Mouse (Mus musculus): ENCODE results near the gene Fbxo10. TPM values are rescaled to one million over a fixed set of nuclear protein-coding genes. Genes with fewer than 3 reads are reported as not detected.
"Not testable (repeated sequence)": the region's sequence is repeated elsewhere in the genome, so short reads cannot be mapped to it uniquely, and the experiment has no call there.

Fbxo10 gene
- polyA plus RNA-seq, 1 experiment from 2014 or later: 11.2 TPM

- H3K9ac ChIP-seq (replicated peaks; ENCODE audit: low read length); ATAC-seq (ENCODE audit: low FRiP score, low TSS enrichment); H3K27ac ChIP-seq (replicated peaks; ENCODE audit: low read depth, low read length); H3K4me3 ChIP-seq (replicated peaks; ENCODE audit: low read depth, low read length); DNase-seq; H3K27me3 ChIP-seq (ENCODE audit: control insufficient read depth, insufficient read depth, low read length); H3K9me3 ChIP-seq (ENCODE audit: control insufficient read depth, low read length); H3K4me1 ChIP-seq (ENCODE audit: control insufficient read depth, insufficient read depth, low read length); H3K4me2 ChIP-seq (ENCODE audit: low read length): not testable (repeated sequence)
- WGBS: 79% methylated on average over 1 of the region's 1 CpGs
- peaks cover 34% of the 10 kb centered on the region for H3K36me3 ChIP-seq (ENCODE audit: control insufficient read depth, insufficient read depth, low read length)
Observed at GRCm38 (mm10) chr4:45063836-45064235, 20.6 kb downstream of the Fbxo10 start.

GRCm38 (mm10) chr4:45055451-45055850 is 29.0 kb downstream of the Fbxo10 start:
- Histone ChIP-seq H3K27me3 (ENCODE audit: control insufficient read depth, insufficient read depth, low read length) (no peaks in the 10 kb centered on the region), H3K27ac (replicated peaks; ENCODE audit: low read depth, low read length) (no peak overlapping the region), H3K36me3 (ENCODE audit: control insufficient read depth, insufficient read depth, low read length) (peaks cover 42% of the 10 kb centered on the region), H3K4me1 (ENCODE audit: control insufficient read depth, insufficient read depth, low read length) (no peaks in the 10 kb centered on the region), H3K4me2 (ENCODE audit: low read length) (no peak overlapping the region), H3K4me3 (replicated peaks; ENCODE audit: low read depth, low read length) (no peak overlapping the region), H3K9ac (replicated peaks; ENCODE audit: low read length) (no peak overlapping the region), H3K9me3 (ENCODE audit: control insufficient read depth, low read length) (no peaks in the 10 kb centered on the region)
- ATAC-seq (ENCODE audit: low FRiP score, low TSS enrichment) (no peak), DNase-seq (no peak)
- 91% methylated on average over 8 of the region's 8 CpGs for WGBS

- no peak overlapping the region for H3K9ac ChIP-seq (replicated peaks; ENCODE audit: low read length)
- ATAC-seq (ENCODE audit: low FRiP score, low TSS enrichment) (no peak), DNase-seq (peak; percentile 44)
- H3K4me2 ChIP-seq (ENCODE audit: low read length): no peak overlapping the region
- no peaks in the 10 kb centered on the region for H3K9me3 ChIP-seq (ENCODE audit: control insufficient read depth, low read length)
- no peaks in the 10 kb centered on the region for H3K4me1 ChIP-seq (ENCODE audit: control insufficient read depth, insufficient read depth, low read length)
- peaks cover 40% of the 10 kb centered on the region for H3K36me3 ChIP-seq (ENCODE audit: control insufficient read depth, insufficient read depth, low read length)
- no peak overlapping the region for H3K4me3 ChIP-seq (replicated peaks; ENCODE audit: low read depth, low read length)
- no peak overlapping the region for H3K27ac ChIP-seq (replicated peaks; ENCODE audit: low read depth, low read length)
- 55% methylated on average over 3 of the region's 3 CpGs for WGBS
- H3K27me3 ChIP-seq (ENCODE audit: control insufficient read depth, insufficient read depth, low read length): no peaks in the 10 kb centered on the region
Observed at GRCm38 (mm10) chr4:45054862-45055261, 29.5 kb downstream of the Fbxo10 start.

- Histone ChIP-seq H3K4me1 (ENCODE audit: control insufficient read depth, insufficient read depth, low read length) (no peaks in the 10 kb centered on the region), H3K36me3 (ENCODE audit: control insufficient read depth, insufficient read depth, low read length) (peaks cover 57% of the 10 kb centered on the region), H3K9ac (replicated peaks; ENCODE audit: low read length) (no peak overlapping the region), H3K9me3 (ENCODE audit: control insufficient read depth, low read length) (no peaks in the 10 kb centered on the region), H3K4me3 (replicated peaks; ENCODE audit: low read depth, low read length) (no peak overlapping the region), H3K4me2 (ENCODE audit: low read length) (no peak overlapping the region), H3K27me3 (ENCODE audit: control insufficient read depth, insufficient read depth, low read length) (no peaks in the 10 kb centered on the region), H3K27ac (replicated peaks; ENCODE audit: low read depth, low read length) (peak overlapping the region; percentile 55)
- DNase-seq: peak; percentile 28
- ATAC-seq (ENCODE audit: low FRiP score, low TSS enrichment): no peak
- WGBS: 55% methylated on average over 9 of the region's 9 CpGs
Observed at GRCm38 (mm10) chr4:45047956-45048355, 36.4 kb downstream of the Fbxo10 start.

- H3K4me3 ChIP-seq (replicated peaks; ENCODE audit: low read depth, low read length): no peak overlapping the region
- H3K9me3 ChIP-seq (ENCODE audit: control insufficient read depth, low read length): no peaks in the 10 kb centered on the region
- H3K27ac ChIP-seq (replicated peaks; ENCODE audit: low read depth, low read length): peak overlapping the region; percentile 55; the same call in 1 of the 2 replicates
- H3K36me3 ChIP-seq (ENCODE audit: control insufficient read depth, insufficient read depth, low read length): peaks cover 57% of the 10 kb centered on the region
- H3K4me1 ChIP-seq (ENCODE audit: control insufficient read depth, insufficient read depth, low read length): no peaks in the 10 kb centered on the region
- H3K4me2 ChIP-seq (ENCODE audit: low read length): no peak overlapping the region
- DNase-seq (no peak), ATAC-seq (ENCODE audit: low FRiP score, low TSS enrichment) (no peak)
- H3K9ac ChIP-seq (replicated peaks; ENCODE audit: low read length): no peak overlapping the region
- WGBS: 82% methylated on average over 9 of the region's 9 CpGs
- no peaks in the 10 kb centered on the region for H3K27me3 ChIP-seq (ENCODE audit: control insufficient read depth, insufficient read depth, low read length)
Observed at GRCm38 (mm10) chr4:45047286-45047887, 37.0 kb downstream of the Fbxo10 start.

- no peak overlapping the region for H3K4me2 ChIP-seq (ENCODE audit: low read length)
- DNase-seq: no peak
- no peak overlapping the region for H3K4me3 ChIP-seq (replicated peaks; ENCODE audit: low read depth, low read length)
- no peak overlapping the region for H3K27ac ChIP-seq (replicated peaks; ENCODE audit: low read depth, low read length)
- peaks cover 57% of the 10 kb centered on the region for H3K36me3 ChIP-seq (ENCODE audit: control insufficient read depth, insufficient read depth, low read length)
- no peaks in the 10 kb centered on the region for H3K27me3 ChIP-seq (ENCODE audit: control insufficient read depth, insufficient read depth, low read length)
- 95% methylated on average over 5 of the region's 5 CpGs for WGBS
- no peak overlapping the region for H3K9ac ChIP-seq (replicated peaks; ENCODE audit: low read length)
- H3K9me3 ChIP-seq (ENCODE audit: control insufficient read depth, low read length): no peaks in the 10 kb centered on the region
- H3K4me1 ChIP-seq (ENCODE audit: control insufficient read depth, insufficient read depth, low read length): no peaks in the 10 kb centered on the region
- no peak for ATAC-seq (ENCODE audit: low FRiP score, low TSS enrichment)
Observed at GRCm38 (mm10) chr4:45046679-45047078, 37.7 kb downstream of the Fbxo10 start.

DNA sequence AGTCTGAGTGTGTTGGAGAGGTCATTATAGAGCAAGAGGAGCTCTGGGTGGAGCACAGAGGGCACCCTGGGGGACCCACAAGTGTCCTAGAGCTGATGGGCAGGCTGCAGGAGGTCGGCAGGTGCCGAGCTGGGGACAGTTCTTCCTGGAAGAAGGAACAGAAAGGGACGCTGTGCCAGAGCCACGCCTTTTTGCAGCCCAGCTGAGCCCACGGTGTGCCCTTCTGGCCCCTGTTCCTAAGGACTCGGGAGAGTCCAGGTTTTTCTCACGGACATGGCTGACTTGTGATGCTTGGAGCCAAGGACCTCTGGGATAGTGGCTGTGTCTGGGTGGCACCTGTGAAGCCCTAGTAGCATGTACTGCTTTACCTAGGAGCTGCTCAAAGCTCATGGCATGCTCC is 43.6 kb downstream of the Fbxo10 start:
- Histone ChIP-seq H3K27me3 (ENCODE audit: control insufficient read depth, insufficient read depth, low read length) (no peaks in the 10 kb centered on the region), H3K27ac (replicated peaks; ENCODE audit: low read depth, low read length) (no peak overlapping the region), H3K4me2 (ENCODE audit: low read length) (no peak overlapping the region), H3K36me3 (ENCODE audit: control insufficient read depth, insufficient read depth, low read length) (peaks cover 57% of the 10 kb centered on the region), H3K9me3 (ENCODE audit: control insufficient read depth, low read length) (no peaks in the 10 kb centered on the region), H3K9ac (replicated peaks; ENCODE audit: low read length) (no peak overlapping the region), H3K4me1 (ENCODE audit: control insufficient read depth, insufficient read depth, low read length) (no peaks in the 10 kb centered on the region), H3K4me3 (replicated peaks; ENCODE audit: low read depth, low read length) (no peak overlapping the region)
- no peak for DNase-seq
- ATAC-seq (ENCODE audit: low FRiP score, low TSS enrichment): no peak
- WGBS: 86% methylated on average over 7 of the region's 7 CpGs

GRCm38 (mm10) chr4:45039546-45039945 is 44.9 kb downstream of the Fbxo10 start:
- not testable (repeated sequence) for H3K4me3 ChIP-seq (replicated peaks; ENCODE audit: low read depth, low read length); H3K27ac ChIP-seq (replicated peaks; ENCODE audit: low read depth, low read length); DNase-seq; H3K9me3 ChIP-seq (ENCODE audit: control insufficient read depth, low read length); H3K4me2 ChIP-seq (ENCODE audit: low read length); H3K4me1 ChIP-seq (ENCODE audit: control insufficient read depth, insufficient read depth, low read length); H3K9ac ChIP-seq (replicated peaks; ENCODE audit: low read length); H3K27me3 ChIP-seq (ENCODE audit: control insufficient read depth, insufficient read depth, low read length); ATAC-seq (ENCODE audit: low FRiP score, low TSS enrichment)
- peaks cover 60% of the 10 kb centered on the region for H3K36me3 ChIP-seq (ENCODE audit: control insufficient read depth, insufficient read depth, low read length)
- WGBS: 95% methylated on average over 7 of the region's 7 CpGs

- 59% methylated on average over 8 of the region's 8 CpGs for WGBS
- not testable (repeated sequence) for ATAC-seq (ENCODE audit: low FRiP score, low TSS enrichment); H3K4me2 ChIP-seq (ENCODE audit: low read length); H3K27me3 ChIP-seq (ENCODE audit: control insufficient read depth, insufficient read depth, low read length); H3K27ac ChIP-seq (replicated peaks; ENCODE audit: low read depth, low read length); H3K4me3 ChIP-seq (replicated peaks; ENCODE audit: low read depth, low read length); H3K9me3 ChIP-seq (ENCODE audit: control insufficient read depth, low read length); H3K4me1 ChIP-seq (ENCODE audit: control insufficient read depth, insufficient read depth, low read length); H3K9ac ChIP-seq (replicated peaks; ENCODE audit: low read length)
- peaks cover 61% of the 10 kb centered on the region for H3K36me3 ChIP-seq (ENCODE audit: control insufficient read depth, insufficient read depth, low read length)
- DNase-seq: peak; percentile 9
Observed at GRCm38 (mm10) chr4:45038879-45039278, 45.5 kb downstream of the Fbxo10 start.
